Mouse (Mus musculus): Measurements from ENCODE around the gene Tns3.
A peak's percentile ranks its signal among the peaks of the same experiment; 100 is the strongest.
"Not testable (repeated sequence)": the region's sequence is repeated elsewhere in the genome, so short reads cannot be mapped to it uniquely, and the experiment has no call there.

Tns3 gene

GRCm38 (mm10) chr11:8622668-8623067 lies 41.7 kb downstream of the Tns3 start:
- no peak for DNase-seq (ENCODE audit: low read depth, low spot score)

- not testable (repeated sequence) for DNase-seq (ENCODE audit: low read depth, low spot score)
Observed at GRCm38 (mm10) chr11:8619111-8619510, 45.2 kb downstream of the Tns3 start.

GRCm38 (mm10) chr11:8618301-8618700 lies 46.0 kb downstream of the Tns3 start:
- no peak for DNase-seq (ENCODE audit: low read depth, low spot score)

GRCm38 (mm10) chr11:8615436-8615835 lies 48.9 kb downstream of the Tns3 start:
- DNase-seq (ENCODE audit: low read depth, low spot score), result no peak

DNA sequence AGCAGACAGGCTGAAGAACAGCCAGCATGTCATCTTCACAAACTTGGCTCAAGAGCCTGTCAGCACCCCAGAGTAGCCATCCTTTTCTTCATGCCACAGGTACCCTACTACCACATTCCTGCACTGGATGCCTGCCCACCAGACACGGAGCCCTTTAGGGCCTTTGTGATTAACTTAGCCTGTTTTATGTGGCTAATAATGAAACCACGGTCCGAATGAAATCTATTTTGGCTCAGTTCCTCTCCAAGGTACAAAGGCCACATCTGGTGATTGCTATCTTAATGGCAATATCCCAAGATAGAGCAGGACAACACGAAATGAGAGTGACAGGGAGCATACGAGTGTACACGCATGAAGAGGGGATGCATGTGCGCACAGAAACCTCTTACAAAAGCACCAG lies 53.9 kb downstream of the Tns3 start:
- no peak for DNase-seq (ENCODE audit: low read depth, low spot score)

- DNase-seq (ENCODE audit: low read depth, low spot score), result no peak
Observed at GRCm38 (mm10) chr11:8609873-8610272, 54.5 kb downstream of the Tns3 start.

GRCm38 (mm10) chr11:8607123-8607522 lies 57.2 kb downstream of the Tns3 start:
- no peak for DNase-seq (ENCODE audit: low read depth, low spot score)

DNA sequence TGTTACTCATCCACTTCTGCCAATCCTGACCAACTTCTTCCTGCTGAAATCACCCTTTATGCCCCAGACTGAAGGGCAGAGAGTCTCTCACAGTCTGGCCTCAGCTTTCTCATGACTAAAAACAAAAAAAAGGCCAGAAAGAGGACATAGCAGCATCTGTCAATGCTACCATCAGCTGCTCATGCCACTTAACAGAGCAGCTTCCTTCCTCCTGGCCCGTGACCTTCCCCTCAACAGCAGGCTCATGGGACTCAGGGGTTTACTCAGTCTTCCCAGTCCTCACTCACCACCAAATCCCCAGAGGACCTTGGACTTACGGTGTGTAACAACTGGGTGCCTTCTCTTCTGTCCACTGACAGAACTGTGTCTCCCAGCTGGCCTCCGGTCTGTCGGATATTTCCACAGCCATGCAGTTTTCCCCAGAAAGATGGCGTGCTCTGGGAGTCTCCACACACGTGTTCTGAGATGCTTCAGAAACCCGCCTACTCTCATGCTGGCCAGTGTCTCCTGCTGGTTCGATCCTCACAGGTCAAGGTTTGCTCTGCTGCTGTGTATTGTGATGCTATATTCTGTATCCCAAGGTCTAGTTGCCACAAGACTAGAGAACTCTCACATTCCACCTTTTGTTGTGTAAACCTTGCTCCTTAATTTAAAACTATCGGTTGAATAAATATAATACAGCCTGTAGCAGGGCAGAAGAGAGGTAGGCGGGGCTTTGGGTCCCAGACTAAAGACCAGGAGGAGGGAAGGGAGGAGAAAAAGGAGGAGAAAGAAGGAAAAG lies 59.4 kb downstream of the Tns3 start:
- DNase-seq (ENCODE audit: low read depth, low spot score), result no peak

DNA sequence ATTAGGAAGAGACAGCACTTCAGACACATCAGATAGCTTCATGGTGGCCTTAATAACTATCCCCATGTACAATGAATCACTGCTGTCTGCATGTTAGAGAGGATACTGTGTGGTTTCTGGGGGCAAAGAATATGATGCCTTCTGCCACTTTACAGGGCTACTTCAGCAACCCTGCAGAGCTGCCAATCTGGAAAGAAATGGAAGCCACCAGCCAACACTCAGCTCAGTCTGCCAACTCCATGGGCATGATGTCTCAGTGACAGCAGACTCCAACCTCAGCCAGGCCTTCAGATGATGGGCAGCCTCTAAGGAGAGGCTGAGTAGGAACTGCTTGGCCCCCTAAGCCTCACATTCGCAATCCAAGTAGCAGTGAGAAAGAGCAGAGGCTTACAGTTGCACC lies 61.7 kb downstream of the Tns3 start:
- DNase-seq (ENCODE audit: low read depth, low spot score), result peak; percentile 46

- no peak for DNase-seq (ENCODE audit: low read depth, low spot score)
Observed at GRCm38 (mm10) chr11:8601411-8601821, 62.9 kb downstream of the Tns3 start.

GRCm38 (mm10) chr11:8595642-8596041 lies 68.7 kb downstream of the Tns3 start:
- DNase-seq (ENCODE audit: low read depth, low spot score), result peak; percentile 34

GRCm38 (mm10) chr11:8593172-8593571 lies 71.2 kb downstream of the Tns3 start:
- no peak for DNase-seq (ENCODE audit: low read depth, low spot score)

DNA sequence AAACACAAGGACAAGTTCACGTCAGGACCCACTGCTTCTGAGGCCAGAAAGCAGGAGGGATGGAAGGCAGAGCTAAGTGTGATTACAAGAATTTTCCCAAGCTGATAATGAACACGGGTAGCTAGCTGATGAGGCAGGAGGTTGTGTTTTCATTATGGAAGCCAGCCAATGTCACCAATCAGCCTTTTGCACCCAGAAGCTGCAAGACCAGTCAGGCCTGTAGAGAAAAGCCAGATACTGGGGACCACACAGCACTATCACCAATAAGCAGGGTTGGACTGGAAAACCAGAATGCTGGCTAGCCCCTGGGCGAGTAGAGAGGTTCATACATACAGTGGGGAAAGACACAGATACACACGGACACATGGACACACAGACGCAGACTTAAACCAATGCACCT lies 73.1 kb downstream of the Tns3 start:
- DNase-seq (ENCODE audit: low read depth, low spot score), result no peak

- DNase-seq (ENCODE audit: low read depth, low spot score), result peak; percentile 45
Observed at GRCm38 (mm10) chr11:8589226-8589905, 75.0 kb downstream of the Tns3 start.

GRCm38 (mm10) chr11:8587941-8588340 lies 76.4 kb downstream of the Tns3 start:
- no peak for DNase-seq (ENCODE audit: low read depth, low spot score)

- DNase-seq (ENCODE audit: low read depth, low spot score), result no peak
Observed at GRCm38 (mm10) chr11:8586996-8587644, 77.2 kb downstream of the Tns3 start.

DNA sequence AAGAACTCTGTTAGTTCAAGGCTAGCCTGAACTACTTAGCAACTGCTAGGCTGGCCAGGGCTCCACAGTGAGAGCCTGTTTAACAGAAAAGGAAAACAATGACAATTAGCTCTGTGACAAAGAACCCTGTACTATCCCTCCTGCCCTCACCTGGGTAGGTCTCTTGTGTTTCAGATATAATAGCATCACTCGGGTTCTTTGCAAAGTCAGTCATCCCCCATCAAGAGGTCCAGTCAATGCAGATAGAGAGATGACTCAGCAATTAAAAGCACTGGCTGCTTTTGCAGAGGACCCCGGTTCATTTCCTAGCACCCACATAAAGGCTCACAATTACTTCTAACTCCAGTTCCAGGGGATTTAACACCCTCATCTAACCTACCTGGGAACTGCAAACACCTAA lies 78.0 kb downstream of the Tns3 start:
- DNase-seq (ENCODE audit: low read depth, low spot score), result no peak

- no peak for DNase-seq (ENCODE audit: low read depth, low spot score)
Observed at GRCm38 (mm10) chr11:8585686-8586085, 78.6 kb downstream of the Tns3 start.

DNA sequence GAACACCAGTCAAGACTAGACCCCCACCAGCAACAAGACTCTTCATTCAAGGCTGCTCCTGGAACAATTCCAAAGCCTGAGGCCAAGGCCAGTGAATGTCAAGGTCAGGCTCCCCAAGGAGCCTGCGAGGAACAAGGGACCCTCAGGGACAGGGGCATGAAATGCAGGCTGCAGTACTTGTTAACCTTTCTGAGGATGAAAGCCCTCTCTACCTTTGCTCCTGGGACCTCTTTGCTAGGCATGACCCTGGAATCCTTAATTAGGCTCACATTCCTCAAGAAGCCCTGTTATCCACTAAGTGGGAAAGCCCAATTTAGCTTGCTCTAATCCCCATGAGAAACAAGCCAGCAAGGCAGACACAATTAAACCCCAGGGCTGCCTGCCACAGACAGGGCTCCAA lies 79.4 kb downstream of the Tns3 start:
- DNase-seq (ENCODE audit: low read depth, low spot score), result no peak

GRCm38 (mm10) chr11:8584307-8584706 lies 80.0 kb downstream of the Tns3 start:
- DNase-seq (ENCODE audit: low read depth, low spot score), result no peak

DNA sequence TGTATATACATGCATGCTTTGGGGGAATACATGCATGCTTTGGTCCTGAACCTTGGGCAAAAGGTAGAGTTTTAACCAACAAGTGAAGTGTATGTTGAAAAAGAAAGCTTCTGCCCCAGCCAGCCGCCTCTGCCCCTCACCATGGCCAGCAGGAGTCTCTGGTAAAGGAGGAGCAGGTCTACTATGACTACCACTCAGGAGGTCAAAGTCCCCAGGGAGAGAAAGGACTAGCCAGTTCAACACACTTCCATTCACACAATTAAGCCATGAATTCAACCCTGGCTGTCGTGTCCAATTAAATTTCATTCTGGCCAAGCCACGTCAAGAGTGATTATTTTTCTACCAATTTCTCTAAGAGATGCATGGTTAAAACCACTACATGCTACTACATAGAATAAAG lies 81.2 kb downstream of the Tns3 start:
- DNase-seq (ENCODE audit: low read depth, low spot score), result no peak

GRCm38 (mm10) chr11:8582101-8582920 lies 82.0 kb downstream of the Tns3 start:
- DNase-seq (ENCODE audit: low read depth, low spot score), result no peak
